Mouse (Mus musculus): ENCODE data around the gene Lmbr1l.

Lmbr1l gene

DNA sequence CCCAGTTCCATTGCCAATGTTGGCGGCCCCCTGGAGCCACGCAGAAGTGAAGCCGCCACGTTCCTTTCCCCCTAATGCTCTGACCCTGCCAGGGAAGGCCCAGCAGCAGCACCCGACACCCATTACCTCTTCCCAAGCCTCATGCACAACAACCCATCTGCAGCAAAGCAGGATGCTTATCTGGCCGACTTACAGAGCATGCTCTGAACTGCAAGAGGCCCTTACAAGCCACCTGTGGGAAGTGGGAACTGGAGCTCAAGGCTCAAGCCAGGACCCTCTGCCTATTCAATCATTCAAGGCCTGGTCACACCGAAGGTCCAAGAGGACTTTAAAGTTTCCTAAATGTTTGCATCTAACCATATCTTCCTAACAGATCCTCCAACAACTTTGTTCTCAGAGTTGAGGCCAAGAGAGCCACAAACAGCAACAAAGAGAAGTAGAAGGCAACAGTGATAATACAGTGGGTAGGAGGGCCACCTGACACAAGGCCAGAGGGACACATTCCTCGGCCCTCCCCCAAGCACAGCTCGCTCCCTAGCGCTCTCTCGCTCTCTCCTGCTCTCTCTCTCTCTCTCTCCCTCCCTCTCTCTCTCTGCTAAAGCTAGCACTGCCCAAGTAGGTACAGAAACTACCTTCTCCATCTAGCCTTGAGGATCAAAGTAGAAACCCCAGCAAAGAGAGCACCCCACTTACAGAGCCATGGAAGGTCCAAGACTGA is 49.5 kb downstream of the Lmbr1l start:
- no peak for DNase-seq

DNA sequence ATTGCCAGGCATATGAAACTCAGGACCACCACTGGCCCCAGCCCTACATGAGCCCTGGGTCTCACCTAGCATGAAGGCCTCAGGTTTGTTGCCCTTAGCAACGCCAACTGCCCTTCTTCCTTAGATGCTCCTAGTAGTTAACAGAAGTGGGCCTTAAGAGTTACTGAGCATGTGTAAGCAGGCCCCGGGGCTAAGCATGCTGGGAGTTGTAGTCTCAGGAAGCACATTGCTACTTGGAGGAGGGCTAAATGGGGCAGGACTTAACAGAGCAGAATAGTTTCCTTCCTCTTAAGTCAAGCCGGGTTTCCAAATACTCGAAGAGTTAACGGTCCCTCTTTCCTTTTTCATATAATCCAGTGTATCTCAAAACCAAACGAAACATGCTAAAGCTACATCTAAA is 50.7 kb downstream of the Lmbr1l start:
- no peak for DNase-seq

DNA sequence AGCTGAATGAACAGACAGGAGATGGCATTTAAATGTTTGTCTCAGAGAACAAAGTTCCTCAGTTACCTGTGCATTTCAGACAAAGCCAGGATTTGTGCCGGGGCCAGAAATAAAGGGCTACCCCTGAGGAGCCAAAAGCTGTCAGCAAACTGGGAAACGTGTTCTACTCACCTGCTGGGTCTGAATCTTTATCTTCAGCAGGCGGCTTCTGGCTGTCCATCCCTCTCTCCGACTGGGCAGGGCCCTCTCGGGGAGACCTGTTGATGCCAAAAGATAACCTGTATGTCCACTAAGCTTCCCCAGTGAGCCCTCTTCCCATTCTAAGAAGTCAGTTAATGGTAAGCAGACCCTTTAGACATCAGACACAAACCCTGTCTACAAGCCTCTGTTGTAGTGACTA is 51.5 kb downstream of the Lmbr1l start:
- DNase-seq, result no peak

DNA sequence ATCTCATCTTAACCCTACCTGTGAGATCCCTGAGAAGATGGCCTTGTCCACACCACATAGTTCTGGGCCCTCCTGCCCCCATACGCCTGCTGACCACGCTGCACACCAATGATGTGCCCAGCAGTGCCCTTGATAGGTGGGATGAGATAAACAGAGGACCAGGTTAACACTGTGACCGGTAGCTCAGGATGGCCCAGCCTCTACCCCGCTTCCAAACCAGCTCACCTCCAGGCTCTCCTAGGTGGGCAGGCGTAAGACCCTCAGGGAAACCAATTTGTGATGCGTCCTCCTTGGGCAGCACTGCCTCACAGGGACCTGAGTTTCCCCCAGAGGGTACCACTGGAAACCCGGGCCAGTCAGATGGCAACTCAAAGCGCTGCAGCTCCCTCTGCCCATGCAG is 52.3 kb downstream of the Lmbr1l start:
- DNase-seq, result no peak

DNA sequence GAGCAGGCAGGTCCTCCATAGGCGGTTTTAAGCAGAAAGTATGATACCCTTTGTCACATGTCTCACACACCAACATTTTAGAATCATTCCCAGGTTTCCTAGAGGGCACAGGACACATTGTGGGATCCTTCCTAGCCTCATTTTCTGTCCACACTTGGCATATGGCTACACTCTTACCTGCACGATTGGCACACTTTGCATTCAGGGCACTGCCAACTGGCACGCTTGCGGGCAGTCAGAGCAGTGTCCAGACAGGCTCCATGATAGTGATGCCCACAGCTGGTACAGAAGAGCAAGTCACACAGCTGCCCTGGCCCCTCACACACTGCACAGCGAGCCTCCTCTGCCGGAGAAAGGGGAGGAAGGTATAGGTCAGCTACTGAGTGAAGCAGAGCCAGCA is 53.1 kb downstream of the Lmbr1l start:
- DNase-seq, result no peak

DNA sequence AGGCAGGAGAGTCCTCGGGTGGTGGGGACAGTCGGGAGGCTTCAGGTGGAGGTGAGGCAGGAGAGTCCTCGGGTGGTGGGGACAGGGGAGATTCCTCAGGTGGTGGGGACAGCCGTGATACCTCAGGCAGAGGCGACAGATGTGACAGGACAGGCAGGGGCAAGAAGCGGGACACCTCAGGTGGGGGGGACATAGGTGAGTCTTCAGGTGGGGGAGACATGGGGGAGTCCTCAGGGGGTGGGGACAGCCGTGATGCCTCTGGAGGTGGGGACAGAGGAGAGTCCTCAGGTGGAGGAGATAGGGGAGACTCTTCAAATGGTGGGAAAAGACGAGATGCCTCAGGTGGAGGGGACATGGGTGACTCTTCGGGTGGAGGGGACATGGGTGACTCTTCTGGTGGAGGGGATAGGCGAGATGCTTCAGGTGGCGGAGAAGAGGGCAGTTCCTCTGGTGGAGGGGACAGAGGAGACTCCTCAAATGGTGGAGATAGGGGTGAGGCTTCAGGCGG is 54.5 kb downstream of the Lmbr1l start:
- no peak for DNase-seq

DNA sequence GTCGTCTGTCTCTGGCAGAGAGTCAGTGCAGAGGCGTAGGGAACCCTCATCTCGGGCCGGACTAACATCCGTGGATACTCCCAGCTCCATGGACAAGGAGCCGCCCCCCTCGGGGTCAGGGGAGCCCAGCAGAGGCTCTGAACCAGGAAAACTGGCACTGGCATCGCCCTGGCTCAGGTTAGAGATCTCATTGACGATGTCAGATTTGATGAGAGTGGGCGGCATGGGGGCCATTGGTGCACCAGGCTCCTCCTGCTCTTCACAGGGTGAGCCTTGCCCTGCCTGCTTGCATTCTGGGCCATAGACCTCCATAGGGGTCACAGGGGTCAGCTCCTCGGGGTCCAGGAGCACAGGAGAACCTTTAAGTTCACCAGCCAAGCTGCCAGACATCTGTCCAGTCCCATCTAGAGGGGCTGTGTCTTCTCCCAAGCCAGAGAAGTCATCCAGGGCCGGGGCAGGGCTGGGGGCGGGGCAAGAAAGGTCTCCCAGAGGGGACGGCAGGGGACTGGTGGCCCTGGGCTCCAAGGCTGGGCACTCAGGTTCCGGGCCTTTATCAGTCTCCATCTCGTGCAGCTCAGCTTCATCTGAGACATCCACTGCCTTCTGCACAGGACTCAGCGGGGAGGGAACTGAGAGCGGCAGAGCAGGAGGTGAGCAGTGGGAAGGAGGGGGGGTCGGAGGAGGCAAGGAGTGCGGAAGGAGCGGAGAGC is 56.2 kb downstream of the Lmbr1l start:
- DNase-seq, result no peak

DNA sequence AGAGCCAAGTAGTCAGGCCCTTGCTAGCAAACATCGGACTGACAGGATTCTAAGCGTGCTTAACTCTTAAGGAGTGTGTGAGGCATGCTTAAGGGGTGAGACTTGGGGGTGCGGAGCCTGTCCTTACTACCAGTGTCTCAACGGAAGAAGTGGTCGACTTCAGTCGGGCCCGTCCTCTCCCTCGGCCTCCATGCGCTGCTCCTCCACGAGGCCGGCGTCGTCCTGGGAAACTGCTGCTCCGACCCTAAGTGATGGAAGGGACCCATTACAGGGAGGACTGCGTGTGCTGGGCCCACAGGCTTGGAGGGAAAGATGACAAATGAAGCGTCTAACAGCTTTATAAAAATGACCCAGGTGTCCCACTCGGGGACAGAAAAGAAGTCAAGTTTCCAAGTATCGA is 57.1 kb downstream of the Lmbr1l start:
- no peak for DNase-seq

DNA sequence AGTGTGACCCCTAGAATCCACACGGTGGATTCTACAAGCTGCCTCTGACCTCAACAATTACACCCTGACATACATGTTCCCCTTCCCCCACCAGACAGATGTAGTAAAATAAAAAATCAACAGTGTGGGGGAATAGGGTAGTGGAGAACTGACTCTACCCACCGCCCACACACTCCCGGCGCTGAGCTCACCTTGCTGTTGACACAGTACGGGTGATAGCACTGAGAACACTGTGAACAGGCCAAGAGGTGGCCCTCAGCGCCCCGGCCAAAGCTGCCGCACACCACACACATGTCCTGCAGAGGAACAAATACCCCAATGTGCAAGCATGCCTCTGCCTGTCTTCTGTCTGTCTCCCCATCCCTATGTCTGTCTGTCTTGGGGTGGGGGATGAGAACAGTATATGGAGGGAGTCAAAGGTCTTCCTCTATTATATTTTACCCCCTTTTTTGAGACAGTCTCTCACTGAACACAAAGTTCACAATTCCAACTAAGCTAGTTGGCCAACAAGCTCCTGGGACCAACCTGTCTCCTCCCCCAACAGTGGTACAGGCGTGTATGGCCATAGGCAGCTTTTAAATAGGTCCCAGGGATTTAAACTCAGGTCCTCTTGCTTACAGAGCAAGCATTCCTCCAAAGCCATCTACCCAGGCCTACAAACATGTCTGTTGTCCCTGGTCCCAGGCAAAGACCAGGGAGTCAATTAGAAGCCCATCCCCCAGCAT is 58.5 kb downstream of the Lmbr1l start:
- DNase-seq, result no peak

DNA sequence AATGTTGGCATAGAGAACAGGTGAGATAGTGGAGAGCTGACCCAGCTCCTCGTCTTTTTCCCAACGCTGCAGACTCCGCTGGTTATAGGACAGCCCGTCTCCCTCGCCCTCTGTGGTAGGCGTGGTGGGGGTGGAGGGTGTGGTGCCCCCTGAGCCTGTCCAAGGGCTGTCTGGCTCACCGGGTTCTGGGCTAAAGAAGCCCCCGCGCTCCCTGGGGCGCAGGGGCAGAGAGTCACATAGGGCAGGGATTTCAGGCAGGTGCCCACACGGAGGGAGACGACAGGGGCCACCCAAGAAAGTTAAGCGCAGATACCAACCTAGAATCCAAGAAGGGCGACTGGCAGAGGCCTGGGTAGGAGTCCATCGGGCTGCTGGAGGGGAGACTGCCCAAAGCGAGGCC is 63.8 kb downstream of the Lmbr1l start:
- DNase-seq, result no peak
